Mouse (Mus musculus) forebrain, embryonic 15.5 days (tissue): ENCODE measurements around the gene Aox4. TPM values are rescaled to one million over a fixed set of nuclear protein-coding genes. Genes with fewer than 3 reads are reported as not detected.
A peak's percentile ranks its signal among the peaks of the same experiment; 100 is the strongest.

ENCODE experiments used
- ATAC-seq: fragments of 200-750 bp; cut with Nextera tagmentation; replicated peaks from 2 replicates; pipeline ENCODE4 v1.8.0; 2017; ENCODE audit warnings: mild to moderate bottlenecking, moderate TSS enrichment, moderate library complexity
- H3K27ac ChIP-seq: fragments of 300-500 bp; sonication (generic); replicated peaks from 2 replicates; pipeline ENCODE4 v1.5.1; 2015; ENCODE audit warnings: mild to moderate bottlenecking, inconsistent platforms
- H3K27me3 ChIP-seq: fragments of 300-500 bp; sonication (generic); 2 replicates; pipeline ENCODE4 v1.6.1; 2015; ENCODE audit warnings: inconsistent platforms
- H3K36me3 ChIP-seq: fragments of 300-500 bp; sonication (generic); 2 replicates; pipeline ENCODE4 v1.6.1; 2015; ENCODE audit warnings: mild to moderate bottlenecking, inconsistent platforms
- H3K4me1 ChIP-seq: fragments of 300-500 bp; sonication (generic); 2 replicates; pipeline ENCODE4 v1.6.1; 2015; ENCODE audit warnings: inconsistent platforms
- H3K4me2 ChIP-seq: fragments of 300-500 bp; sonication (generic); replicated peaks from 2 replicates; pipeline ENCODE4 v1.6.1; 2015; ENCODE audit warnings: mild to moderate bottlenecking, inconsistent platforms
- H3K4me3 ChIP-seq: fragments of 300-500 bp; sonication (generic); 2 replicates; pipeline ENCODE4 v1.5.1; 2015; ENCODE audit warnings: mild to moderate bottlenecking, inconsistent platforms
- H3K9ac ChIP-seq: fragments of 300-500 bp; sonication (generic); replicated peaks from 2 replicates; pipeline ENCODE4 v1.6.1; 2015; ENCODE audit warnings: mild to moderate bottlenecking, inconsistent platforms
- H3K9me3 ChIP-seq: fragments of 300-500 bp; sonication (generic); 2 replicates; pipeline ENCODE4 v1.6.1; 2016; ENCODE audit warnings: inconsistent platforms
- WGBS: fragments of 180-500 bp; shearing (Covaris S2); methylation state at CpG from one replicate; pipeline ENCODE4 v1.1.7; 2015; ENCODE audit warnings: mixed read lengths; 5-methylcytosine and 5-hydroxymethylcytosine counted together
- polyA plus RNA-seq: library from polyadenylated mRNA; unstranded; fragments of >200 nt; fragmentation: Nextera tagmentation; extraction: Ambion mirVana; gene quantifications from 2 replicates; pipeline ENCODE4 v1.2.1, GENCODE M21; 2015

The Aox4 gene
- polyA plus RNA-seq, 1 experiment from 2014 or later: 1.1 TPM

- Histone ChIP-seq H3K9ac (no peak overlapping the region), H3K4me2 (no peak overlapping the region), H3K4me1 (no peaks in the 10 kb centered on the region), H3K27me3 (no peaks in the 10 kb centered on the region), H3K36me3 (no peaks in the 10 kb centered on the region), H3K4me3 (no peak overlapping the region), H3K27ac (no peak overlapping the region), H3K9me3 (no peaks in the 10 kb centered on the region)
- 90% methylated on average over 11 of the region's 11 CpGs for WGBS
- ATAC-seq: no peak
Observed at GRCm38 (mm10) chr1:58253466-58253865, 43.3 kb downstream of the Aox4 start.

- Histone ChIP-seq H3K27me3 (no peaks in the 10 kb centered on the region), H3K9me3 (no peaks in the 10 kb centered on the region), H3K4me3 (no peak overlapping the region), H3K36me3 (no peaks in the 10 kb centered on the region), H3K9ac (no peak overlapping the region), H3K4me1 (no peaks in the 10 kb centered on the region), H3K4me2 (no peak overlapping the region), H3K27ac (no peak overlapping the region)
- WGBS: 86% methylated on average over 10 of the region's 10 CpGs
- no peak for ATAC-seq
Observed at GRCm38 (mm10) chr1:58257195-58257991, 47.2 kb downstream of the Aox4 start.

DNA sequence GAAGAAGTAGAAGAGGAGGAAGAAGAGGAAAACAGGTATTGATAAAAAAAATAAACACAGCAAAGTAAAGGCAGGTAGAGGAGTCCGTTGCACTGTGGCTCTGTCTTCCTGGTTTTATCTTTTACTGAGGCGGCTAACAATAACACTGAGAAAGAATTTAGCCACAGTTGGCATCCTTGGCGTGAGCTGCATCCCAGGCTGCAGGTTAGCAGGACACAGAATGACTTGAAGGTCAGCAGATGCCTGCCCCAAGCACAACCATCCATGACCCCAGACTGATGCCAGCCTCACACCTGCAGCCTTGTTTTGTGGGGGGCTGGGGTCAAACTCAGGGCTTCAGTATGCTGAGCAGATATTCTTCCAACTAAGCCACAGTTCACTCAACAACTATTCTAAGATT lies 50.1 kb downstream of the Aox4 start:
- no peak for ATAC-seq
- H3K4me2 ChIP-seq: no peak overlapping the region
- H3K9me3 ChIP-seq: no peaks in the 10 kb centered on the region
- WGBS: 88% methylated on average over 3 of the region's 3 CpGs
- no peak overlapping the region for H3K9ac ChIP-seq
- H3K27me3 ChIP-seq: no peaks in the 10 kb centered on the region
- no peaks in the 10 kb centered on the region for H3K4me1 ChIP-seq
- no peak overlapping the region for H3K27ac ChIP-seq
- H3K36me3 ChIP-seq: no peaks in the 10 kb centered on the region
- H3K4me3 ChIP-seq: no peak overlapping the region

DNA sequence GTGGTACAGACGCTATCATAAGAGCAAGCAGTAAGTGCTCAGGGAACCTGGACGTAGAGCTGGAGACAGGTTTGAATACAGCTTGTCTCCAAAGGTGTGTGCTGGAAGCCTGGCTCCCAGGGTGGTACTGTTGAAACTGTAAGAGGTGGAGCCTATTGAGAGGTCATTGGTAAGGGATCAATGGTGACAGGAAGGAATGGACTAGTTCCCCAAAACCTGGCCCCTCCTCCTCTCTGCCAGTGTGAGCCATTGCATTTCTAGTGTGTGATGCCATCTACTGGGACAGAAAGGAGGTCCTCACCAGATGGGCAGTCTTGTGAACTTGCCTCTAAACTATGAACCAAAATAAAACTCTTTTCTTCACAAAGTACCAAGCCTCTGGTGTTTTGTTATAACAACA lies 58.0 kb downstream of the Aox4 start:
- Histone ChIP-seq H3K9ac (no peak overlapping the region), H3K4me1 (no peaks in the 10 kb centered on the region), H3K9me3 (no peaks in the 10 kb centered on the region), H3K27me3 (no peaks in the 10 kb centered on the region), H3K36me3 (no peaks in the 10 kb centered on the region), H3K27ac (no peak overlapping the region), H3K4me2 (no peak overlapping the region), H3K4me3 (no peak overlapping the region)
- 95% methylated on average over 2 of the region's 2 CpGs for WGBS
- ATAC-seq: no peak

GRCm38 (mm10) chr1:58270807-58271569 lies 60.8 kb downstream of the Aox4 start:
- Histone ChIP-seq H3K36me3 (no peaks in the 10 kb centered on the region), H3K9me3 (no peaks in the 10 kb centered on the region), H3K4me3 (no peak overlapping the region), H3K4me1 (no peaks in the 10 kb centered on the region), H3K4me2 (no peak overlapping the region), H3K27me3 (no peaks in the 10 kb centered on the region), H3K27ac (no peak overlapping the region), H3K9ac (no peak overlapping the region)
- whole genome bisulfite sequencing: 62% methylated on average over 6 of the region's 6 CpGs
- peak; percentile 63 for ATAC-seq

DNA sequence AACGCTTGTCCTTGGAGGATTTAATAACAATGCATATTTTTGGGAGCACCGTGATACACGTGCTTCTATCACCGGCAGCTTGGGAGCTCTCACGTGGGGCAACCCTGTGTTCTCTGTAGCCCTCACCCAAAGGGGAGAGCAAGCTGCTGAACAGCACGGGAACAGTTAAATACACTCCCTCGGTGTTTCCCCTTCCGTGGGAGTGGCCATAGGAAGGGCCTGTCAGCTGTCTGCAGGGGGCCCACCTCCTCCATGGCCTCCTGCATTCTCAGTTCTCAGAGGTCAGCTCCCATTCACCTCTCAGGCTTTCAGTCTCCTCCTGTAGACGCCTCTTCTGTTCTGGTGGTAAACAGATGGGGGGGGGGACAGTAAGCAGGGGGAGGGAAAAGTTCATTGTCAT lies 65.7 kb downstream of the Aox4 start:
- WGBS: 29% methylated on average over 9 of the region's 9 CpGs

GRCm38 (mm10) chr1:58278026-58278425 lies 67.8 kb downstream of the Aox4 start, which contains the start of gene Aox2:
TSS of gene Aox2 (plus strand) at chr1:58278326.
- ATAC-seq: no peak
- 68% methylated on average over 5 of the region's 5 CpGs for WGBS
- Histone ChIP-seq H3K4me1 (no peaks in the 10 kb centered on the region), H3K9me3 (no peaks in the 10 kb centered on the region), H3K36me3 (no peaks in the 10 kb centered on the region), H3K27ac (no peak within 1 kb of the TSS), H3K4me2 (no peak within 1 kb of the TSS), H3K27me3 (no peaks in the 10 kb centered on the region), H3K9ac (no peak within 1 kb of the TSS), H3K4me3 (no peak within 1 kb of the TSS)

More for the DNA sequence above, 65.7 kb downstream of the Aox4 start:
- Histone ChIP-seq H3K4me1 (no peaks in the 10 kb centered on the region), H3K36me3 (no peaks in the 10 kb centered on the region), H3K27me3 (no peaks in the 10 kb centered on the region), H3K4me2 (no peak overlapping the region), H3K9me3 (no peaks in the 10 kb centered on the region), H3K4me3 (no peak overlapping the region), H3K9ac (no peak overlapping the region), H3K27ac (no peak overlapping the region)
- ATAC-seq: no peak

DNA sequence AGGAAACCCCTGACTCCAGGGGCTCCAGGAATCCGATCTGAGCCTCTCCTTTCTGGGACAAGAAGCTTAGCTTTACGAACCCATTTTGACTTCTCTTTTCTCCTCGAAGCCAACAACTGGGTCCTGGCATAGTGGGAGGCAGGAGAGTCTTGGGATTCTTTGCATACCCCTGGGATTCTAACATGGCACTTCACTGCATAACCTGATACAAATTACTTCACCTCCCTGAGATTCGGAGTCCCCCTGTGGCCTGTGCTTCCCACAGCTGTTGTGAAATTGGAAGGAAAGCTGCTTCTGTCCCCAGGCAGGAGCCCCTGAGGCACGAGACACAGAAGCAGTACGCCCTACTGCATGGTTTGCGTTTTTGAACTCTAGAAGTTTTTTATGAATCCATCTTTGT lies 68.3 kb downstream of the Aox4 start:
- no peak overlapping the region for H3K4me2 ChIP-seq
- no peaks in the 10 kb centered on the region for H3K9me3 ChIP-seq
- H3K36me3 ChIP-seq: no peaks in the 10 kb centered on the region
- H3K27ac ChIP-seq: no peak overlapping the region
- no peaks in the 10 kb centered on the region for H3K27me3 ChIP-seq
- no peak for ATAC-seq
- WGBS: 68% methylated on average over 7 of the region's 7 CpGs
- no peak overlapping the region for H3K4me3 ChIP-seq
- H3K4me1 ChIP-seq: no peaks in the 10 kb centered on the region
- no peak overlapping the region for H3K9ac ChIP-seq

GRCm38 (mm10) chr1:58280381-58280780 lies 70.2 kb downstream of the Aox4 start:
- Histone ChIP-seq H3K27ac (no peak overlapping the region), H3K9ac (no peak overlapping the region), H3K36me3 (no peaks in the 10 kb centered on the region), H3K27me3 (no peaks in the 10 kb centered on the region), H3K4me2 (no peak overlapping the region), H3K4me1 (no peaks in the 10 kb centered on the region), H3K4me3 (no peak overlapping the region), H3K9me3 (no peaks in the 10 kb centered on the region)
- WGBS: 82% methylated on average over 4 of the region's 4 CpGs
- no peak for ATAC-seq

DNA sequence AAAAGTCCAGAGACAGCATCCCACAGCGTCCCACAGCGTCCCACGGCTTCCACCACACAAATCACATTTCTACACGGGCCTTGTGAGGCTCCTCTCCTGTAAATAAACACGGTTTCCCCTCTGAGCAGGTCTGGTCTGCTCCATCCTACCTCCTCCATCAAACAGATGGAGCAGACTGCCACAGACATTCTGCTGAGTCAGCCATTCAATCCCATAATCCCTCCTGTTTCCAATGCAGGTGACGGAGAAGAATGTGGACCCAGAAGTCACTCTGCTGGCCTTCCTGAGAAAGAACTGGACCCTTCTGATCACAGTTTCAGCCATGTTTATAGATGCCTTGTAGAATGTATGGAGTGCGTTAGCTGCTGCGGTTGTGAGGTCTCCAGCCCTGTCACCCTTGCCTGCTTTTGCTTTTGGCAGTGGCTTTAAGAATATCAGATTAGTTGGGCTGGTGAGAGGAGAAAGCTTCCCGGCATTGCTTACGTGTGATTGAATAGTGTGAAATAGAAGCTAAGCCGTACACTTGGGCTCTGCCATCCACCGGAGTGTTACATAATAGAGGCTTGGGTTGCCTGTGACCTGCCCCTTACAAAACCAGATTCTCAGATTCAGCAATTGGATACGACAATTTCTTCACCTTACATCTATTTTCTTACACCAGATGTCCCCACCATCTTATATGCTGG lies 70.9 kb downstream of the Aox4 start:
- no peaks in the 10 kb centered on the region for H3K9me3 ChIP-seq
- no peak overlapping the region for H3K4me3 ChIP-seq
- H3K4me1 ChIP-seq: no peaks in the 10 kb centered on the region
- no peaks in the 10 kb centered on the region for H3K27me3 ChIP-seq
- H3K4me2 ChIP-seq: no peak overlapping the region
- H3K9ac ChIP-seq: no peak overlapping the region
- ATAC-seq: peak; percentile 68
- WGBS: 65% methylated on average over 13 of the region's 13 CpGs
- H3K27ac ChIP-seq: peak overlapping the region; percentile 64
- no peaks in the 10 kb centered on the region for H3K36me3 ChIP-seq

- peak; percentile 47; the same call in 1 of the 2 replicates for ATAC-seq
- no peaks in the 10 kb centered on the region for H3K4me1 ChIP-seq
Observed at GRCm38 (mm10) chr1:58281625-58281988, 71.4 kb downstream of the Aox4 start.

DNA sequence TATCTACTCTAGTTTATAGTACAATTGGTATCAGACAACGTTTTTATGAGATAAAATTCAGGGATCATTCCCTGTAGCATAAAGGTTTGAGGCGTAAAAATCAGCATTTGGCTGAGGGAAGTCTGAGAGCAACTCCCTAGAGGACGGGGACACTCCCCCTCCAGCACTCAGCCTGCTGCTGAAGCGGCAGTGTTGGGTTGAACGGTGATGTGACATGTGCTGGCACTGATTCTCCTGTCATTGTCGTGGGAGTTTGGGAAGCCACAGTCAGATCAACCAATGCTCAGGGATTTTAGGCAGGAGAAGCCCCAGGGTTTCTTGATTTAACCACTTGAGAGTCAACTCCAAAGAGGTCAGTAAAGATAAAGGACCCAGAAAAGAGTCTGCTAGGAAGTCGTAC lies 74.3 kb downstream of the Aox4 start:
- no peak overlapping the region for H3K27ac ChIP-seq
- H3K27me3 ChIP-seq: no peaks in the 10 kb centered on the region
- no peak for ATAC-seq
- H3K9me3 ChIP-seq: no peaks in the 10 kb centered on the region
- no peak overlapping the region for H3K4me3 ChIP-seq
- WGBS: 46% methylated on average over 7 of the region's 7 CpGs
- H3K4me1 ChIP-seq: no peaks in the 10 kb centered on the region
- no peaks in the 10 kb centered on the region for H3K36me3 ChIP-seq
- no peak overlapping the region for H3K4me2 ChIP-seq
- no peak overlapping the region for H3K9ac ChIP-seq

More at GRCm38 (mm10) chr1:58281625-58281988, 71.4 kb downstream of the Aox4 start:
- no peaks in the 10 kb centered on the region for H3K27me3 ChIP-seq
- no peak overlapping the region for H3K27ac ChIP-seq
- no peak overlapping the region for H3K9ac ChIP-seq
- no peak overlapping the region for H3K4me3 ChIP-seq
- no peaks in the 10 kb centered on the region for H3K36me3 ChIP-seq
- no peaks in the 10 kb centered on the region for H3K9me3 ChIP-seq
- 51% methylated on average over 4 of the region's 4 CpGs for WGBS
- H3K4me2 ChIP-seq: no peak overlapping the region
